Mouse (Mus musculus) neural tube, embryonic 15.5 days (tissue): ENCODE measurements around the gene Ttc30a1. TPM values are rescaled to one million over a fixed set of nuclear protein-coding genes. Genes with fewer than 3 reads are reported as not detected.
A peak's percentile ranks its signal among the peaks of the same experiment; 100 is the strongest.
"Not testable (repeated sequence)": the region's sequence is repeated elsewhere in the genome, so short reads cannot be mapped to it uniquely, and the experiment has no call there.

ENCODE experiments used
- ATAC-seq: fragments of 200-750 bp; cut with Nextera tagmentation; 2 replicates; pipeline ENCODE4 v1.8.0; 2017; ENCODE audit warnings: mild to moderate bottlenecking, moderate TSS enrichment, moderate library complexity; ENCODE audit not compliant: low FRiP score
- H3K27ac ChIP-seq: fragments of 300-500 bp; sonication (generic); replicated peaks from 2 replicates; pipeline ENCODE4 v1.5.1; 2015; ENCODE audit warnings: mild to moderate bottlenecking, inconsistent platforms
- H3K27me3 ChIP-seq: fragments of 300-500 bp; sonication (generic); replicated peaks from 2 replicates; pipeline ENCODE4 v1.6.1; 2015; ENCODE audit warnings: inconsistent platforms
- H3K36me3 ChIP-seq: fragments of 300-500 bp; sonication (generic); 2 replicates; pipeline ENCODE4 v1.6.1; 2015; ENCODE audit warnings: inconsistent platforms
- H3K4me1 ChIP-seq: fragments of 300-500 bp; sonication (generic); 2 replicates; pipeline ENCODE4 v1.6.1; 2015; ENCODE audit warnings: inconsistent platforms
- H3K4me2 ChIP-seq: fragments of 300-500 bp; sonication (generic); 2 replicates; pipeline ENCODE4 v1.6.1; 2015; ENCODE audit warnings: inconsistent platforms, mild to moderate bottlenecking, moderate library complexity
- H3K4me3 ChIP-seq: fragments of 300-500 bp; sonication (generic); replicated peaks from 2 replicates; pipeline ENCODE4 v1.5.1; 2015; ENCODE audit warnings: mild to moderate bottlenecking, inconsistent platforms
- H3K9ac ChIP-seq: fragments of 300-500 bp; sonication (generic); replicated peaks from 2 replicates; pipeline ENCODE4 v1.6.1; 2015; ENCODE audit warnings: mild to moderate bottlenecking, inconsistent platforms
- H3K9me3 ChIP-seq: fragments of 300-500 bp; sonication (generic); replicated peaks from 2 replicates; pipeline ENCODE4 v1.6.1; 2016; ENCODE audit warnings: inconsistent platforms
- WGBS: fragments of 180-500 bp; shearing (Covaris S2); methylation state at CpG from one replicate; pipeline ENCODE4 v1.1.7; 2015; ENCODE audit warnings: mixed read lengths; 5-methylcytosine and 5-hydroxymethylcytosine counted together
- polyA plus RNA-seq: library from polyadenylated mRNA; unstranded; fragments of >200 nt; fragmentation: Nextera tagmentation; extraction: Ambion mirVana; gene quantifications from 2 replicates; pipeline ENCODE4 v1.2.1, GENCODE M21; 2015

Gene Ttc30a1
- polyA plus RNA-seq, 1 experiment from 2014 or later, result 7.6 TPM

DNA sequence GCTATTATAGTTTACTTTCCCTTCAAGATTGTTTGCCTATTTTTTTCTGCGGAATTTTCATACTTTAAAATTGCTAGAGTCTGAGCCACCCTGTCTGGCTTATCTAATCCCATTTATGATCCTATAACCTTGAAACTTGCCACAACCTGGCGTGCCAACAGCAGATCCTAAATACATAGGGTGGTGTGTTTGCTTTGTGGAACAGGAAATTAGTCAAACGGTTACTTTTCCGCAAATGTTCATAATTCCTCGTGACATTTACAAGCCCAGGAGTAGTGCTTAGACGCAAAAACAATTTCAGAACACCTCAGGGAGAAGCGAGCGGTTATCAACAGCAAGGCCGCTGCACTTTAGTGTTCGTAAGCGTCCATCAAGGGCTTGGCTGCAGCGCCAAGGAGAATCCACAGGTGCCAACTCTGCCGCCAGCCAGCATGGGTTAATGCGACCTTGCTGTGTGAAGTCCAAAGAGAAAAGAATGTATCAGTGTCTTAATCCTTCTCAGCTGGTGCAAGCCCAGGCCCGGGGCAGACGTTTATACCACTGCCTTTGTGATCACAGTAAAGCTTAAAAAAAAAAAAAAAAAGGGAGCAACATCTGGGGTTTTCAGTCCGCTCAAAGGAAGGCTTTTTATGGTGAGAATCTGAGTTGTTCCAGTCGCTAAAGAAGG lies 22.5 kb downstream of the Ttc30a1 start:
- Histone ChIP-seq H3K9ac (peak overlapping the region; percentile 17; the same call in 1 of the 2 replicates), H3K27me3 (0 out of 2 replicates have a peak, but pooled peaks cover 3% of the 10 kb centered on the region), H3K27ac (no peak overlapping the region; the same call in 1 of the 2 replicates), H3K4me1 (peaks cover 39% of the 10 kb centered on the region), H3K9me3 (no peaks in the 10 kb centered on the region), H3K4me2 (peak overlapping the region; percentile 48), H3K36me3 (no peaks in the 10 kb centered on the region), H3K4me3 (peak overlapping the region; percentile 1; the same call in 1 of the 2 replicates)
- ATAC-seq, result 0 out of 2 replicates have a peak, but pooled peaks have one; percentile 14
- 28% methylated on average over 18 of the region's 18 CpGs for WGBS

GRCm38 (mm10) chr2:75955709-75956108 lies 26.1 kb downstream of the Ttc30a1 start:
- Histone ChIP-seq H3K9ac (no peak overlapping the region), H3K4me1 (peaks cover 27% of the 10 kb centered on the region), H3K9me3 (no peaks in the 10 kb centered on the region), H3K4me3 (no peak overlapping the region), H3K27ac (no peak overlapping the region), H3K27me3 (no peaks in the 10 kb centered on the region), H3K4me2 (no peak overlapping the region), H3K36me3 (no peaks in the 10 kb centered on the region)
- 66% methylated on average over 14 of the region's 14 CpGs for WGBS
- ATAC-seq, result no peak

GRCm38 (mm10) chr2:75953320-75953719 lies 28.4 kb downstream of the Ttc30a1 start:
- Histone ChIP-seq H3K9me3 (no peaks in the 10 kb centered on the region), H3K4me2 (no peak overlapping the region), H3K9ac (no peak overlapping the region), H3K4me3 (no peak overlapping the region), H3K36me3 (no peaks in the 10 kb centered on the region), H3K27ac (no peak overlapping the region), H3K27me3 (no peaks in the 10 kb centered on the region), H3K4me1 (peaks cover 6% of the 10 kb centered on the region; the same call in 1 of the 2 replicates)
- 88% methylated on average over 5 of the region's 5 CpGs for whole genome bisulfite sequencing
- no peak for ATAC-seq

GRCm38 (mm10) chr2:75950685-75951084 lies 31.1 kb downstream of the Ttc30a1 start:
- no peak for ATAC-seq
- Histone ChIP-seq H3K4me1 (no peaks in the 10 kb centered on the region), H3K4me3 (no peak overlapping the region), H3K9me3 (no peaks in the 10 kb centered on the region), H3K9ac (no peak overlapping the region), H3K27ac (no peak overlapping the region), H3K27me3 (no peaks in the 10 kb centered on the region), H3K4me2 (no peak overlapping the region), H3K36me3 (no peaks in the 10 kb centered on the region)
- 80% methylated on average over 8 of the region's 8 CpGs for WGBS

GRCm38 (mm10) chr2:75938117-75939063 lies 43.4 kb downstream of the Ttc30a1 start, which contains the start of gene Ttc30b:
Gene Ttc30b, minus strand, starts transcription at chr2:75938585.
- H3K36me3 ChIP-seq, result no peaks in the 10 kb centered on the region
- H3K4me3 ChIP-seq, result peak within 1 kb of the TSS; percentile 57
- WGBS, result 3% methylated on average over 42 of the region's 42 CpGs
- H3K9me3 ChIP-seq, result no peaks in the 10 kb centered on the region
- H3K27me3 ChIP-seq, result no peaks in the 10 kb centered on the region
- peak within 1 kb of the TSS; percentile 92 for H3K27ac ChIP-seq
- peak; percentile 89 for ATAC-seq
- H3K4me2 ChIP-seq, result peak within 1 kb of the TSS; percentile 68
- peak within 1 kb of the TSS; percentile 59 for H3K9ac ChIP-seq
- H3K4me1 ChIP-seq, result peaks cover 11% of the 10 kb centered on the region; the same call in 1 of the 2 replicates

DNA sequence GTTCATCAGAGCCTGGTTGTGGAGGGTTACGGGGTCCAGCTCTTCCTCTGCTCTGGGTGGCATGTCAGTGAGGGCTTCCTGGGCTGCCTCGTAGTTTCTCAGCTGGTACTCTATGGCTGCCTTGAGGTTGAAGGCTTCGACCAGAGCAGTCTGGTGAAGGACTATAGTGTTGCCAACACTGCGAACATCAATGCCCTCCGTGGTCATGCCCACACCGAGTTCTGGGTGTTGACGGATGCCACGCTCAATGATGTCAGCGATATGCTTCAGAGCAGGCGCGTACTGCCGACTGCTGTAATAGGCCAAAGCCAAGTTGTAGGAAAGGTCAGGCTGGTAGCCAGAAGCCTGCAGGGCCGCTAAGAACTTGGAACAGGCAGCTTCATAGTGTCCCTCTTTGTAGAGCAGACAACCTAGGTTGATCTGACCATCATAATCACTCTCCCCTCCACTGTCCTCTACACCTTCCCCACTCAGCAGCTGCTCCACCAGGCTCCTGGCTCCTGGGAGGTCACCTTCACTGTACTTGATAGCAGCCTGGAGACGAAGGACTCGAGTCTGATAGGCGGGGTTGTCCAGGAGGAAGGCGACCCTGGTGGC lies 44.1 kb downstream of the Ttc30a1 start:
- peak overlapping the region; percentile 68 for H3K4me2 ChIP-seq
- H3K36me3 ChIP-seq, H3K27me3 ChIP-seq, H3K9me3 ChIP-seq, ATAC-seq, H3K27ac ChIP-seq: not testable (repeated sequence)
- 67% methylated on average over 15 of the region's 17 CpGs for WGBS
- H3K4me1 ChIP-seq, result peaks cover 11% of the 10 kb centered on the region; the same call in 1 of the 2 replicates
- peak overlapping the region; percentile 59; the same call in 1 of the 2 replicates for H3K9ac ChIP-seq
- H3K4me3 ChIP-seq, result peak overlapping the region; percentile 57

DNA sequence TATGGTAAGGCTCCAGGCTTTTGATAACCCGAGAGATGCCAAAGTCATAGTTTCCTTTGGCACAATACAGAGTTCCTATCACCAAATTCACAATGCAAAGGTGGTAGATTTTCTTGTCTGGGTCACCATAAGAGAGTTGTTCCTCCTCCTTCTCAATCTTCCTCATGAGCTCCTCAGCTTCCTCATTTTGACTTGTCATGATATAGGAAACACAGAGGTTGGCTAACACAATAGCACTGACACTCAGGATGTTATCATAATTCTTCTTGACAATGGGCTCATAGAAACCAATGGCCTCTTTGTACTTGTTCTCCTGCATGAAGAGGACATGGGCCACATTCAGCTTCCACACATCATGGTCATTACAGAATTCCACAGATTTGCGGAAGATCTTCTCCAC lies 45.1 kb downstream of the Ttc30a1 start:
- H3K36me3 ChIP-seq, H3K4me2 ChIP-seq, H3K9ac ChIP-seq, H3K27me3 ChIP-seq, H3K4me3 ChIP-seq, H3K27ac ChIP-seq, H3K9me3 ChIP-seq, ATAC-seq: not testable (repeated sequence)
- 98% methylated on average over 2 of the region's 2 CpGs for WGBS
- H3K4me1 ChIP-seq, result peaks cover 11% of the 10 kb centered on the region; the same call in 1 of the 2 replicates

- no peak overlapping the region for H3K4me3 ChIP-seq
- H3K27me3 ChIP-seq, result no peaks in the 10 kb centered on the region
- H3K27ac ChIP-seq, result no peak overlapping the region
- peaks cover 4% of the 10 kb centered on the region; the same call in 1 of the 2 replicates for H3K4me1 ChIP-seq
- H3K36me3 ChIP-seq, result peaks cover 6% of the 10 kb centered on the region; the same call in 1 of the 2 replicates
- no peak overlapping the region for H3K4me2 ChIP-seq
- H3K9me3 ChIP-seq, result no peaks in the 10 kb centered on the region
- ATAC-seq, result no peak
- no peak overlapping the region for H3K9ac ChIP-seq
- WGBS, result 46% methylated on average over 7 of the region's 7 CpGs
Observed at GRCm38 (mm10) chr2:75933541-75933940, 48.2 kb downstream of the Ttc30a1 start.

GRCm38 (mm10) chr2:75930941-75931340 lies 50.8 kb downstream of the Ttc30a1 start:
- no peak overlapping the region for H3K4me3 ChIP-seq
- H3K27me3 ChIP-seq, result no peaks in the 10 kb centered on the region
- WGBS, result 93% methylated on average over 2 of the region's 2 CpGs
- peaks cover 6% of the 10 kb centered on the region; the same call in 1 of the 2 replicates for H3K36me3 ChIP-seq
- no peak overlapping the region for H3K27ac ChIP-seq
- ATAC-seq, result no peak
- H3K4me1 ChIP-seq, result no peaks in the 10 kb centered on the region
- H3K4me2 ChIP-seq, result no peak overlapping the region
- no peak overlapping the region for H3K9ac ChIP-seq
- H3K9me3 ChIP-seq, result no peaks in the 10 kb centered on the region

DNA sequence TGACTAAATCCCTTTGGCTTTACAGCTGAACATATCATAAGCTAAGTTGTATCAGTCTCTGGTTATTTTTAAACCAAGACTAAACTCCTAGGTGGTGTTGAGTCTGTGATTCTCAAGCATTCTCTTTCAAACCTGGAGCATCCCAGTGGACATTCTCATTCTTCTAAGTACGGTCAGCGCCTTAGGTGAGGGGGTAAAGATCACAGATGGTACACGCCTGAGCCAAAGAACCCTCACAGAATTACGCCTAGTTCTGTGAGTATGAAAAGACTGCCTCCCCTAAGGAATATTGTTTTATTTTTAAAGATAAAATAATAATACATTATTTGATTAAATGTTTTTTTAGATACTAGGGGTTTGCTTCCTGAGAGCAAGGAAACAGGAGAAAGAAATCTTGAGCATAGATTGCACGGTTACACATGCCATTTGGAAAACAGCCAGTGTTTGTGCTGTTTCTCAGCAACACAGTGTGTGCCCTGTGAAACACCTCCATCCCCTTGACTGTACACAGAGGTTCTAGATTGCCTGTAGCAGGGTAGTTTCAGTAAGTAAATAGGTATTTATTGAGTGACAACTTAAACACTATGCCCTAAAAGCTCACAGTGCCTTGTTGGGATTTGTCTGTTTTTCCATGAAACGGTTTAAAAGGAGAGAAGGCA lies 51.9 kb downstream of the Ttc30a1 start:
- H3K9me3 ChIP-seq, result no peaks in the 10 kb centered on the region
- H3K27ac ChIP-seq, result no peak overlapping the region
- no peak overlapping the region for H3K4me2 ChIP-seq
- H3K27me3 ChIP-seq, result no peaks in the 10 kb centered on the region
- H3K9ac ChIP-seq, result no peak overlapping the region
- no peaks in the 10 kb centered on the region for H3K4me1 ChIP-seq
- no peak for ATAC-seq
- H3K36me3 ChIP-seq, result peaks cover 6% of the 10 kb centered on the region; the same call in 1 of the 2 replicates
- 90% methylated on average over 6 of the region's 6 CpGs for WGBS
- H3K4me3 ChIP-seq, result no peak overlapping the region

- no peak overlapping the region for H3K9ac ChIP-seq
- WGBS, result 83% methylated on average over 2 of the region's 2 CpGs
- H3K9me3 ChIP-seq, result no peaks in the 10 kb centered on the region
- H3K4me1 ChIP-seq, result peaks cover under 1% of the 10 kb centered on the region; the same call in 1 of the 2 replicates
- no peak overlapping the region for H3K4me3 ChIP-seq
- no peaks in the 10 kb centered on the region for H3K27me3 ChIP-seq
- H3K4me2 ChIP-seq, result no peak overlapping the region
- ATAC-seq, result no peak
- peaks cover 6% of the 10 kb centered on the region; the same call in 1 of the 2 replicates for H3K36me3 ChIP-seq
- no peak overlapping the region for H3K27ac ChIP-seq
Observed at GRCm38 (mm10) chr2:75929141-75929540, 52.6 kb downstream of the Ttc30a1 start.
